Mouse (Mus musculus) mammary gland, adult 2 months (tissue): ENCODE data around the gene Zfp523. TPM values are rescaled to one million over a fixed set of nuclear protein-coding genes. Genes with fewer than 3 reads are reported as not detected.

Experiments used
- polyA plus RNA-seq: library from polyadenylated mRNA; depleted of rRNA; stranded (reverse); fragments of >200 nt; gene quantifications from 2 replicates; pipeline ENCODE4 v1.2.3, GENCODE M21; 2012; ENCODE audit warnings: low replicate concordance; rRNA removed

Gene Zfp523
- polyA plus RNA-seq, result 38.4 and 69.0 TPM in 2 replicates

DNA sequence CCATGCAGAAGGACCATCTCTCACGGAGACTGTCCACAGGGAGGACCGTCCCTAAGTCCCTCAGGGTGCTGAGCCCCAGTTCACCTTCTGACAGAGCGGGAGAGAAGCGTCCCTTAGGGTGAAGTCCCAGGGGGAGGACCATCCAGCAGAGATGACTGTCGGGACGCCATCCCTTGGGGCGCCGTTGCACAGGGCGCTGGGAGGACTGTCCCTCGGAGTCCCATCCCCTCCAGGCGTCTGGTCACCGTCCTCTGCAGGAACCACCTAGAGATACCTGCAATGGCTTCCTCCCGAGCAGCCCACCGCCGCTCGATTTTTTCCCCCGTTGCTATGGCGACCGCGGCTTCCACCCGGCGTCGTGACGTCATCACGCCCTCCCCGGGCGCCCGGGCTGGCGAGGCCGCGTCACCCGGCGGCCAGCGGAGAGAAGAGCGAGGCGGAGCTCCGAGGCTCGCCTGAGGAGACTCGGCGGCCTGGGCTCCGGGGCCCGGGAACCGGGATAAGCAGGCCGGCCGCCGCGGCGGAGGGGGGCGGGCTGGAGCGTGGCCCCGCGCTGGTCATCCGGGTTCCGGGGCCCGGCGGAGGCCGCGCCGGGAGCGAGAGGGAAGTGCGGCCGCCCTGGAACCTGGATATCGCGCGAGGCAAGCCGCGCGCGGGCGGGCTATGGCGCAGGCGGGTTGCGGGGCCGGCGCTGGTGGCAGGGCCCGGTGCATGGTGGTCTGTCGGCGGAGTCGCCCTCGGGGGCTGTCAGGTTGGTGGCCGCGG is at the start of gene Zfp523:
TSS of gene Zfp523 (plus strand) at position 355 of the 765 bp plus-strand sequence.

DNA sequence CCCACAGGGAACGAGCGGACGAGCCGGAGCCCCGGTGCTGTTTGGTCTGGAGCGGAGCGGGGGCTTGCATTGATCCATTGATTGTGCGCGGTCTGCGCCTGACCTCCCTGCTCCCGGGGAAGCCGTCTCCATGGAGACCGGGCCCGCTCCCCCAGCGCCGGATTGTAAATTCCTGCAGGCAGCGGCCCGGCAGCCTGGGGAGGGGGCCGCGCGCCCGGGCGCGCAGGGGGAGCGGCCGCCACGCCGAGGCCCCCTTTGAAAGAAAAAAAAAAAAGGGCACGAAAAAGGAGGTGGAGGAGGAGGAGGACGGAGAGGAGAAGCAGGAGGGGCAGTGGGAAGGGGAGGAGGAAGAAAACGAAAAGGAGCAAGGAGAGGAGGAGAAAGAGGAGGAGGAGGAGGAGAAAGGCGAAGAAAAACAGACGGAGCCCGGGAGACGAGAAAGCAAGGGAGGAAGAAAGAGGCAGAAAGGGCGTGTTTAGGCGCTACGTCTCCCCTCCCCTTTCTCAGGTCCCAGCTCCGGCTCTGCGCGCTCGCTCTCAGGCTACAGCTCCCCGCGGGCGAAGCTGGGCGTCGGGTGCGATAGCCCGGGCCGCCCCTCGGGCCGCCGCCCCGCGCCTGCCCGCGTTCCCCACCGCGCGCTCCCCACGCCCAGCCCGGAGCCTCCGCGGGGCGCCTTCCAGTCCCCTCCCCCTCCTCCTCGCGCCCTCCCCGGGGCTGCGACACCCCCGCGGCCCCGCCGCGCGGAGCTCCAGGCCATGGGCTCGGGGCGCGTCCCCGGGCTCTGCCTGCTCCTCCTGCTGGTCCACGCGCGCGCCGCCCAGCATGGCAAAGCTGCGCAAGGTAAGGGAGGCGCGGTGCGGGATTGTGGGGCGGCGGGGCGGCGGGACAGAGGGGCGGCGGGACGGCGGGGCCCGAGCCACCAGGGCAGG is 34.9 kb upstream of the Zfp523 start, which contains the start of gene Scube3:
TSS of gene Scube3 (plus strand) at position 371 of the 929 bp plus-strand sequence.

DNA sequence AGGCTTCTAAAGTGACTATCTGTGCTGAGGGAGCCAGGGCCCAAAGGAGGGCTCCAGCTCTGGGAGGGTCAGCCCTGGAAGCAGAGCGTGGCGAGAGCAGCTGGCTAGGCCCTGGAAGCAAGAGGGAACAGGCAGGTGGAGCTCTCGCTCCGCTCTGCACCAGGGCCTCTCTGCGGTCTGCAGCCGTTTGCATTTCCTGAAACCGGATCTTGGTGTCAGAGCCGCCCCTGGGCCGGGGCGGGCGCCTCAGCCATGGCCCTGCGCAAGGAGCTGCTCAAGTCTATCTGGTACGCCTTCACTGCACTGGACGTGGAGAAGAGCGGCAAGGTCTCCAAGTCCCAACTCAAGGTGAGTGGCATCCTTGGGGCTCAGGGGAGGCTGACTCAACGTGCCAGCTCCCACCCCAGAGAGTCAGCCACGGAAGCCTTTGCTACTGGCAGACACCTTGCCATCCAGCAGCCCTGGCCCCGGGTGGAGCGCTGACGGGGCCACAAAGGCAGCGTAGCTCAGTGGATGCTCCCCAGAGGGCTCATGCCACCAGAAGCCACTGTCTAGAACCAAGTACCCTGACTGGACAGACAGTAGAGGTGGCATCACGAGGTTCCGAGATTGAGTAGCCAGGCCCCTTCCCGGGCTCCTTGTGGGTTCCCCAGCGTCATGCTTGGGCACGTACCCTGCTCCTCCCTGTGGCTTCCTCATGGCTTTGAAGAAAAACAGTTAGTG is 30.8 kb downstream of the Zfp523 start, which contains the start of gene Def6:
TSS of gene Def6 (plus strand) at position 188 of the 723 bp plus-strand sequence.

DNA sequence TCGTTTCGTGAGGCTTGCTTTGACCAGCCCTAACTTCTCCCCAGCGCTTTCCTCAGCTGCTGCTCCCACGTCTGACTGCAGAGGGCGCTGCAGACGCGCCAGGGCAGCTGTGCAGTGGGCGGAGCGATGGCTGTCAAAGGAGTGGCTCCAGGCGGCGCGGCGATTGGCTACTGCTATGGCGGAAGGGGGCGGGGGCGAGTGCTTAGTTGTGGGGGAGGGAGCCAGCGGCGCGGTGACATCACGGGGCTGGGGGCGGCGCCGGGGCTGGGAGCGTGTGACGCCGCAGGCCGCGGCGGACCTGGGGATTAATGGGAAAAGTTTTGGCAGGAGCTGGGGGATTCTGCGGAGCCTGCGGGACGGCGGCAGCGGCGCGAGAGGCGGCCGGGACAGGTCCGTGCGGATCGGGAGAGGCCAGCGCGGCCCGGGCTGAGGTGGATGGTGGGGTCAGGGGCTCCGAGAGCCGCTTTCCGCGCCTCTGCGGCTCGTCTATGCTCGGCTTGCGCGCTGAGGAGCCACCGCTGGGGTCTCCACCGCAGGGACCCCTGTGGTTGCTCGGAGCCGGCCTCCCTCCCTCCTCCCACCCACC is 55.6 kb downstream of the Zfp523 start, which contains the start of gene Ppard:
TSS of gene Ppard (plus strand) at position 226 of the 586 bp plus-strand sequence.

Other genes with a start within 250 kb of the Zfp523 start
- gene Tcp11, start 96.5 kb upstream of the Zfp523 start, polyA plus RNA-seq, result 0.65 and 1.2 TPM in 2 replicates
- 3.3 and 4.4 TPM in 2 replicates for gene Scube3, start 35.0 kb upstream of the Zfp523 start, polyA plus RNA-seq
- gene Def6, start 30.6 kb downstream of the Zfp523 start, polyA plus RNA-seq, result 21.5 and 48.5 TPM in 2 replicates
- gene Ppard, start 55.6 kb downstream of the Zfp523 start, polyA plus RNA-seq, result 39.9 and 51.9 TPM in 2 replicates
- 14.5 and 25.4 TPM in 2 replicates for gene Fance, start 136.4 kb downstream of the Zfp523 start, polyA plus RNA-seq
- 1,640 and 3,869 TPM in 2 replicates for gene Rpl10a, start 151.3 kb downstream of the Zfp523 start, polyA plus RNA-seq
- gene Tead3, start 173.7 kb downstream of the Zfp523 start, polyA plus RNA-seq, result 14.7 and 22.6 TPM in 2 replicates
- gene Tulp1, start 188.1 kb downstream of the Zfp523 start, polyA plus RNA-seq, result 1.2 and 2.5 TPM in 2 replicates